Mouse (Mus musculus): ENCODE measurements around the gene Tmem40.

DNA sequence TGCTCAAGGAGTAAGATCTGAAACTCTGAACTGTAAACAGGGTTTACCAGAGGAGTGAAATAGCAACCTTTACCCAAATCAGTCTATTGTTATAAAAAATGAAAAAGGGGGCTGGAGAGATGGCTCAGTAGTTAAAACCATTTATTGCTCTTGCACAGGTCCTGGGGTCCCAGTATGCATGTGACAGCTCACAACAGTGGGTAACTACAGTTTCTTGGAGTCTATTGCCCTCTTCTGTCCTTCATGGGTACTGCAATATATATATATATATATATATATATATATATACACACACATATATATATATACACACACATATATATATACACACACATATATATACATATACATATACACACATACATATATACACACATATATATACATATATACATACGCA is 10.4 kb upstream of the Tmem40 start:
- no peak for TF ChIP-seq CTCF (IDR thresholded peaks at IDR 0.05; ENCODE audit: low read depth, low read length)
- no peak for TF ChIP-seq POLR2A (IDR thresholded peaks at IDR 0.05; ENCODE audit: borderline replicate concordance, low read depth, low read length)

Measured in bone marrow macrophage, adult 2 months (primary cell).